Mouse (Mus musculus) lung, postnatal 14 days (tissue): Measurements from ENCODE around the gene Ceacam16.
A peak's percentile ranks its signal among the peaks of the same experiment; 100 is the strongest.

Experiments used
- DNase-seq: peaks from one replicate; pipeline ENCODE4 v3.0.0; 2021

Gene Ceacam16

DNA sequence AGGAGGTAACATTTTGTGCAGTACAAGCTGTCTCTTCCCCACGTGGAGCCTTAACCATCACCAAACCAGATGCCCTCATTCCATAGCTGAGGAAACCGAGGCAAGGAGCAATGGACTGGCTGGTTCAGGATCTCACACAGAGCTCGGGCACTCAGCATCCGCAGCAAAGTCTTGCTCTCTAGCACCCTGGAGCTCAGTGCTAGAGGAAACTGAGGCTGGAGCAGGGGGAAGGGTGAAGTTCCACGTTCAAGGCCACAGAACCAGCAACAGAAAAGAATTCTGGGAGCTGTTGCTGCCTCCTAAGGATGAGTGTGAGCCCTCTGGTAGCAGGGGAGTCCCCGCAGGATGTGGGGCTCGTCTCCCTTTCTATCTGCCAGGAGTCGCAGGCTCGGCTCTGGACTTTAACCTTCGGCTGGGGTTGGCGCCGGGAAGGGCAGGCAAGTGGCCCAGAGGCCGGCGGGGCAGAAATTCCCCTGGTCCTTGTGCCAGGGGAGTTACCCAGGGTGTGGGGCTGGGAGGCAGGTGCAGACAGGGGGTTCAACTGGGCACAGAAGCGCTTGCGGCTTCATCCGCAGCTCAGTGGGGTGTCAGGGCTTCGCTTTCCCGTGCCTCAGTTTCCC is 18.1 kb downstream of the Ceacam16 start:
- no peak for DNase-seq

DNA sequence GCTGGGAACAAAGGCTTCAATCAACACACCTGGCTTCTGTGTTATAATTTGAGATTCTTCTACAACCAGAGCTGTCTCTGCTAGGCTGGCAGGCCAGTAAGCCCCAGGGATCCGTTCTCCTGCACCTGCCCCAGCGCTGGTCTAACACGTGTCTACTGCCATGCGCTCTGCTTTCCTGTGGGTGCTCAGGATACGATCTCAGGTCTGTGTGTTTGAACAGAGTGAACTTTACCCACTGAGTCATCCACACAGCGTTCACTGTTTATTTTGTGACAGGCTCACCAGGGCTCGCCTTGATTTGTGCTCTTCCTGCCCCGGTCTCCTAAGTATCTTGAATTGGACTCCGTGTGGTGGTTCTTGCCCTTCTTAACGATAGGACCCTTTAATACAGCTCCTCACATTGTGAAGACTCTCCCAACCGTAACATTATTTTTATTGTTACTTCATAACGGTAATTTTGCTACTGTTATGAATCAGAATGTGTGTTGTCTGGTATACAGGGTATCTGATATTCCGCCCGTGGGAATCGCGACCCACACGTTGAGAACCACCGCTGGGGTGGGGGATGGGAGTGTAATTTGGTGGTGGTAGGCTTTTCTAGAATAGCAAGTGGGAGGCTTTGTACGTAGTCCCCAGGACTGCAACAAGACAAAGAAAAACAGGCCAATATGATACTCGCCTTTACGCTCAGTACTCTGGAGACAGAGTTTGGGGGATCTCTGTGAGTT is 19.2 kb downstream of the Ceacam16 start:
- DNase-seq, result no peak

DNA sequence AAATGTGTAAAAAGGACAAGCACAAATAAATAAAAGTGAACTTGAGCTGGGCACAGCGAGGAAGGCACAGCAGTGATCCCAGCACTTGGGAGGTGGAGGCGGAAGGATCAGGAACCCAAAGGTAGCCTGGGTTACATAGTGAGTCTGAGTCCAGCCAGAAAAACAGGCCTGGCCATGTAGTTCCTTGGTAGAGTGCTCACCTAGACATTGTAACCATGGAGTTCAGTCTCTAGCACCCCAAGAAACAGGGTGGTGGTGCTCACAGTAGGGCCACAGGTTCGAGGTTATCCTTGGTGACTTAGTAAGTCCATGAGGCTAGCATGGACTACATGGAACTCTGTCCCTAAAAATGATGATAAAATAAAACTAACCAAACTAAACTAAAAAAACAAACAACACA is 20.2 kb downstream of the Ceacam16 start:
- no peak for DNase-seq

DNA sequence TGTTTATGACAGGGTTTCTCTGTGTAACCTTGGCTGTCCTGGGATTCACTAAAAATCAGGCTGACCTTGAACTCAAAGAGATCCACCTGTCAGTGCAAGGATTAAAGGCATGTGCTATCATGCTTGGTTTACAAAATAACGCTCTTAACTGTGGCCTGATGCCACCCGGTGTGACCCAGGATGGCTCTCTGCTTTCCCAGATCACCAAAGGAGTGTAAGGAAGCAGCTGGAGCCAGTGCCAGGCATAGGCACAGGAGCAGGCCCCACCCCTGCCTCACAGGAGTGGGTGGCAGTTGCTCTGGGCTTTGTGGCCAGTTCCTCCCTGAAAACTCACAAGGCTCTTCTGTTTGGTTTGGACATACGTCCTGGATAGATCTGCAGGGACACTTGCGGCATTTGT is 20.7 kb downstream of the Ceacam16 start:
- DNase-seq, result no peak

DNA sequence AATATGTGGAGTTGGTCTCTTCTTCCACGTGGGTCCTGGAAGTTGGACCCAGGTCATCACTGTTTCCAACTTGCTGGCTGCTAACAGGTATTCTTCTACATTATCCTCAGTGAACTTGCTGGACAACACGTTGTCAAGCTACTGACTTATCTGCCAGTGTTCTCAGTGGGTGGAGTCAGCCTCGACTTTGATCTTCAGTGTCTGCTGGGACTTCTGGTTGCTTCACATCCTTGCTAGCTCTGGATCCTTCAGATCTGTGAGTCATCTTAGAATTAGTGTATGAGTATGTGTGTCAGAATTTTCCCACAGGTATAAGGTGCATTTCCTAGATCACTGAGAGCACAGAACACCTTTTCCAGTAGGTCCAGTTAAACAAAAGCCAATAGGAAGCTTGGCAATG is 24.3 kb downstream of the Ceacam16 start:
- no peak for DNase-seq

DNA sequence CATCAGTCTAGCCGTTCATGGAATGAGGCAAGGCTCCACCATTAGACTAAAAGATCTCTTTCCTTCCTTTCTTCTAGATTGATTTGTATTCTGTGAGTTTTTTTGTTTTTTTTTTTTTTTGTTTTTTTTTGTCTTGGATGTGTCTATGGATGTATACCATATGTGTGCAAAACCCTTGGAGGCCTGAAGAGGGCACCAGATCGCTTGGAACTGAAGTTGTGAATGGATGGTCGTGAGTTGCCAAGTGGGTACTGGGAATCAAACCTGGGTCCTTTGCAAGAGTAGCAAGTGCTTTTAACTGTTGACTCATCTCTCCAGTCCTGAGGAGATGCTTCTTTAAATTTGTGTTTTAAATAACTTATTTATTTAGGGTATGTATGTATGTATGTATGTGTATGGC is 27.0 kb downstream of the Ceacam16 start:
- DNase-seq, result no peak

DNA sequence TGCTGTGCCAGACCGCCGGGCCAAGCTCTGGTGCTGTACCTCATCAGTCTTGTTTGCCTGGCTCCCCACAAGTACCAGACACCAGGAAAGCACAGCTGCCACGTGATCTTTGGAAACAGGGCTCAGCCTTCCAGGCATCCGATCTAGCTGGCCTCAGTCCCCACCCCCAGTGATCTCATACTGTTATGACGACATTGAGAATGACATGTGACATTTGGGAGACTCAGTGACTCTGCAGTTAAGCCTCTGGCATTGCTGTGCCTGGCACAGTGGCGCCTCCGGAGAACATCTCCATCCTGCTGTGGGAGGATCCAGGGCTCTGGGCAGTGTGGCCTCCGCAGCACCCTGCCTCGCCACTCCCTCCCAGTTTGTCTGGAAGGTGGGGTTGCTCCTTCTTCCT is 29.3 kb downstream of the Ceacam16 start:
- DNase-seq, result no peak

DNA sequence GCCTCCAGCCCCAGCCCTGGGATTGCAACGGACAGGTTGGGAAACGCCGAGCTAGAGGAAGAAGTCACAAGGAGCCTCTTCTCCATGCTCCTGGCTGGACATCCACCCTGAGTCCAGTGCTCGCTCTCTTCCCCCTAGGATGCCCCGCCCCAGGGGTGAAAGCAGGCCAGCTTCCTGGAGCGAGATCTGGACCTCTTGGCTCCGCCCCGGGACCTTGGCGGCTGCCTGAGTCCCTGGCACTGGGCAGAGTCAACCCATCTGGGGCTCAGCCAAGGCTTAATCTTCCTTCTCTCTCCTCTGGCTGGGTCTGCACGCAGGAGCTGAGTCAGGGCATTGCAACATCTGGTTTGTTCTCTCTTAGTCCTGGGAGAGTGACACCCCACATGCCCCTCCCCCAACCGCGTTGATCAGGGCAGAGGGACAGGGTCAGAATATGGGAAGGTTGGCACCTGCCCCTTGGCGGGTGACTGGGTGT is 30.4 kb downstream of the Ceacam16 start:
- peak; percentile 91 for DNase-seq

DNA sequence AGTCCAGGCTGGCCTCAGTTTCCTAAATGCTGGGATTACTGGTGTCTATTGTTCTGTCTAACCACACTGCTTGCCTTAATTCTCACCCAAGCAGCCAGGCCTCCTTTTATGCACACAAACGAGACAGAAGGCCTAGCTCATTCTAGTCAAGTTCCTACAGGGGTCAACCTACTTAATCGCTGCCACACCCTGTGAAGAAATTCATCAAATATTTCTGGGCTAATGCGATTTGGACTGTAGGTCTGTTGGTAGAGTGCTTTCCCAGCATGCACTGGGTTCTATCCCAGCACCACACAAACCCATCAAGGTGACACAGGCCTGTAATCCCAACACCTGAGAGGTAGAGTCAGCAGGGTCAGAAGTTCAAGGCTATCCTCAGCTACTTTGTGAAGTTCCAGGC is 31.4 kb downstream of the Ceacam16 start:
- no peak for DNase-seq

DNA sequence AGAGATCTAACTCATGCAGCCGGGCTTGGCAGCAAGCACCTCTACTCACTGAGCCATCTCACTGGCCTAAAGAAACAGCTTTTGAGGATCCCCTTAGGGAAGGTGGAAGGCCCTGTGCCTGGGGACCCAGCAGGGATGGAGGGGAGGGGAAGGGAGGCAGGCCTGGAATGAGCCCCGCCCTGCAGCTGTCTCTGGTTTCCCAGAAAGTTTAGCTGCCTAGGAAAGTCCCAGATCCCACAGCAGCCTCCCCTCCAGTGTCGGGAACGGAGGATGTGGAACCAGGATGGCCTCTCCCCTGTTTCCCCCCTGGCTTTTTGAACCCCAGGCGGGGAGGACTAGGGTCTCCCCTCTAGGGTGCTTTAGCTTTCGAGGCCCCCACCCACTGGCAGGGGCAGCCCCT is 34.3 kb downstream of the Ceacam16 start:
- no peak for DNase-seq

DNA sequence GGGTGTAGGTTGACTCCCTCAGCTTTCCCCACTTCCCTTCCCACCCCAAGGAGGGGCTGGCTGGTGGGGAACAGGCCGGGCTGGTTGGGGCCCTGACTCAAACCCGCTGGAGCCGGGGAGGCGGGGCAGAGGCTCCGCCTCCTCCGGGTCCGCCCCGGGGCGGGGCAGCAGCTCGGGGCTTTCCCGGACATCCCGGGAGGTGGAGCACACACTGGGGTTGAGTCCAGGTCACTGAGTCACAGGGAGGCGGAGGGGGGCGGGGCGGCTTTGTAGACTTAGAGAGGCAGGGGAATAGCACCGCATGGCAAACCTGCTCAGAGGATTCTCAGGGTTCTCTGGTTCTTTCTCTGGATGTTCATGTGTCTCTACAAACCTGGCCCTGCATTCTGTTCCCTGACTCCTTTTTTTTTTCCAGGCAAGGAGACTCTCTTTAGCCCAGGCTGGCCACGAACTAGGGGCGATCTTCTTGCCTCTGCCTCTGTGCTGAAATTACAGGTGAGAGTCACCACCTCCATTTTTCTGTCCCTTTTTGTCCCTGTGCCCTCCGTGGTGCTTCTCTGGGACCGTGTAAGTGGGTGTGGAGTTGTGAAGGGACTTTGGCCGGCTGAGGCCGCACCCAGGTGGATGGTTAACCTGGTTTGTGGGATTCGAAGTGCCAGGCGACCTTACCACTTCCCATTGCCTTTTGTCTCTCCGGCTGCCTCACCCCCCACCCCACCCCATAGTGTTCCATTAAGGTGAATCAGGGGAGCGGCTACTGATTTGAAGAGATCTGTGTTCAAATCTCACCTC is 36.7 kb downstream of the Ceacam16 start:
- peak; percentile 92 for DNase-seq

DNA sequence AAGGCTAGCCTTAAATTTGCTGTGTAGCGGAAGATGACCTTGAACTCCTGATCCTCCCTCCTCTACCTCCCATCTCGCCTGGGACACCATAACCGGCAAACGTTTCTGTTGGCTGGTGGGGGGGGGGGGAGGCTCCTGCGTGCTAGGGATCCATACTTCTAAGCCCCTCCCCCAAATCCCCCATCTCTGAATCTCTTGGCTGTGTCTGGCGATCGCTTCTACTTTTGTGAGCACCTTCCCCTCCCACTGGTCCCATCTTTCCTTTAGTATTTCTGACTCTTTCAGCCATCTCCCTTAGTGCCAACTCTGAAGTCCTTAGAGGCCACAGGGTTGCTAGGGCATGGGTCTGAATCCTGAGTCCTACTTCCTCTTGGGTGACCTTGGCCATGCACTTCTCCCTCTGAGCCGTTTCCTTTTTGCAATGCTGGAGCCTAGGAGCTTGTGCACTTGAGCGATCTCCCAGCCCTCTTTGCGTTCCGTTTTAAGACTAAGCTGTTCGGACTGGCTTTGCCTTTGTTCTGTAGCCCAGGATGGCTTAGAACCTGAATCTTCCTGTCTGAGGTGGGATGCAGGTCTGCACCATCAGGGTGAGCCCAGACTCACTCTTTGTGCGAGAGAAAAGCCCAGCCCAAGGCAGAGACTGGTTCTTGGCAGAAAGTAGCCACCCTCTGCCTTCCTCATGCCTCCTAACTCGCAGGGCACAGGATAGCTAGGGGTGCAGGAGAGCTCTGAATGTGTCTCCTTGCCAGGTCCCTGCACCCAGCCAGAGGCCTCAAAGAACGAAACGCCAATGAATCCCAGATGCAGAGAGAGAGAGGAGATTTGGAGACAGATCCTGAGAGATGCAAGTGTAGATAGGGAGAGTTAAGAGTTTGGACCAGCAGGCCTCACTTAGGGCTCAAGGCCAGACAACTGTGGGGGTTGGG is 37.6 kb downstream of the Ceacam16 start:
- DNase-seq, result no peak

DNA sequence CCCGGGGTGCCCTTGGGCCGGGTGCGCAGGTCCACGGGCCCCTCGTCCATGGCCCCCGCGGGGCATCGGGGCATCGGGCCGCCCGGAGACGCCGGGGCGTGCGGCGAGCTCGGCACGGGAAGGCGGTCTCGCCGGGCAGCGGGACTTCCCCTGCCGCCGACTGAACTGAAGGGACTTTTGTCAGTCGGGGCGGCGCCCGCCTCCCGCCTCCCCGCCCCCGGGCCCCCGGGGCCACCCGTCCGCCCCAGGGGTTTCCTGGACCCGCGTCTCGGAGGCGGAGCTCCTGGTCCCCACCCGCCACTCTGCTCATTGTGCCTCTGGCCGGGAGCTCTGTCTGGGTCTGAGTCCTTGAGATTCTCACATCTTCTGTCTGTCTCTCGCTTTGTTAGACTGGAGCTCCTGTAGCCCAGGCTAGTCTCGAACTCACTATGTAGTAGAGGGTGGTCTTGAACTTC is 38.5 kb downstream of the Ceacam16 start, which contains the start of gene Bcl3:
Bcl3 (minus strand) TSS at position 167 of the 455 bp plus-strand sequence.
- peak; percentile 76 for DNase-seq

DNA sequence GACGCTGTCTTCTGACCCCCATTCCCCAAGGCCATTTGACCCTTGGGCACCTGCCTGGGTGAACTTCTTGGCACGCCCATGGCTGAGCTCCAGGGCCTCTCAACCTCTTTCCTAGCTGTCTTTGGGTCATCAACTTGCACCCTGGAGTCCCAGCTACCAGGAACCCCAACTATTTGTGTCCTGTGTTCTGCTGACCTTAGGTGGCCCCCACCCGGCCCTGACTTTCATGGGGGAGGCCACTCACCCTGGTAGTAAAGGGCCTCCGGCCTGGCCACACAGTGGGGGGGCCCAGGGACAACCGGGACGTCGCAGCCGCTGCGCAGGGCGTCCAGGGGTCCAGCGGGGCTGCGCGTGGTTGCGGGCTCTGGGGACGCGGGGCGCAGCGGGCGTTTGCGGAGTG is 38.9 kb downstream of the Ceacam16 start:
- DNase-seq, result no peak

DNA sequence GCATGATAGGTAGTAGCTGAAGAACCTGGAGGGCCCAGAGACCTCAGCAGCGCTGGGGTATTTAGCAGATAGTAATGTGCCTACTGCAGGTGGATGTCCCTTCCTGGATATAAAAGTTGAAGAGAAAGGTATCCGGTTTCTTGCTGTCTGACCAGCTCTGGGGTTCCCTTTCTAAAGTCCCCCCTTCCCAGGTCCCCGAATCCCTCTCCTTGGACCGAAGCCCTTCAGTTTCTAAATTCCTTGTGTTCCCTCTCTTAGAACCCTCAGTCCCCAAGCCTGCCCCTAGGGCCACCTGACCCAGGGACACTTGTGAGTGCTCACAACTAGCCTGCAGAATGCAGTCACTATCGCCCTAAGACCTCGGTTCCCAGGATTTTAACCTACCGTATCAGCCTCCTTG is 39.5 kb downstream of the Ceacam16 start:
- DNase-seq, result no peak

DNA sequence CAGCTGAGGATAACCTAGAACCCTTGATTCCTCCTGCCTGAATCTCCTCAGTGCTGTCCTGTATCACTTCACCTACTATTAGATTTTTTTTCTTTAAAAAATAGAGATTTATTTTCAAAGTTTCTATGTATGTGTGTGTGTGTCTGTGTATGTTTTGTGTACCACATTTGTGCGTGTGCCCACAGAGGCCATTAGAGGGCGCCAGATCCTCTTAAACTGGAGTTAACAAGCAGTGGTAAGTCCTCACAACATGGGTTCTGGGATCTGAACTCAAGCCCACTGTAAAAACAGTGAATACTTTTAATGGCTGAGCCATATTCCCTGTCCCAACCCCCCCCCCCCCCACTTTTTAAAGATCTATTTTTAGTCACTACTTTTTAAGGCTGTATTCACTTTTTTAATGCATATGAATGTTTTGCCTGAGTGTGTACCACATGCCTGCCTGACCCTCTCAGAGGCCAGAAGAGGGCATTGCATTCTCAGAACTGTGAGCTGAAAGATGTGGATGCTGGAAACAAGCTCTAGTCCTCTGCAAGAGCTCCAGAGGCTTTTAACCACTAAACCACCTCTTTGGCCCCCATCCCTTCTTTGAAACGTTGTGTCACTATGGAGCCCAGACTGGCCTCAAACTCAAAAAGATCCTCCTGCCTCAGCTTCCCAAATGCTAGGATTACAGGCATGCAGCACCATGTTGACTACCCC is 40.6 kb downstream of the Ceacam16 start:
- DNase-seq, result no peak

DNA sequence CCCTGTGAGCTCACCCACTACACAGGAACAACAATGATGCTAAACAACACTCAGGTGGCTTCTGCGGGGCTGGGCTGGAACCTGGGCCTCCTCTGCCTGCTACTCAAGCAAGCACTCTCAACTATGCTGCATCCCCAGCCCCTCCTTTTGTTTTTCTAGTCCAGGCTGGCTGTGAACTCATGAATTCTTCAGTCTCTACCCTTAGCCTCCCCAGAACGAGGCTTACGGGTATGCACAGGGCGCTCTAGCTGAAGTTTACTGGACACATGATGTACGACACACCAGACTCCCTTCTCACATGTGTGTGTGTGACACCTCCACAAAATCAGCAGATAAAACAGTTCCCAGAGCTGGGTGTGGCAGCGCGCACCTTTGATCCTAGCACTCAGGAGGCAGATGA is 42.2 kb downstream of the Ceacam16 start:
- DNase-seq, result no peak

DNA sequence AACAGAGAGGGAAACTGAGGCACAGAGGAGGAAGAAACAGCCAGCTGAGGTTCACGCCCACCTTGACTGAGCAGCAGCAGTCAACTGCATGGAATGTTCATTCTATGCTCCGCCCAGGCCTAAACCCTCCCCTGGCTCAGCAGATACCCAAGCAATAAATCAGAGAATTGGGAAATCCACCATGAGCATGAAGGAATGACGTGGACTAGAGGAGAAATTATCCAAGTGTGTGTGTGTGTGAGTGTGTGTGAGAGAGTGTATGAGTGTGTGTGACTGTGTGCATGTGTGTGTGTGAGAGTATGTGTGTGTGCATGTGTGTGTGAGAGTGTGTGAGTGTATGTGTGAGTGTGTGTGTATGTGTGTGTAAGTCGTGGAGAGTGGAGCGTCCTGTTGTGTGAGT is 42.7 kb downstream of the Ceacam16 start:
- DNase-seq, result peak; percentile 30

DNA sequence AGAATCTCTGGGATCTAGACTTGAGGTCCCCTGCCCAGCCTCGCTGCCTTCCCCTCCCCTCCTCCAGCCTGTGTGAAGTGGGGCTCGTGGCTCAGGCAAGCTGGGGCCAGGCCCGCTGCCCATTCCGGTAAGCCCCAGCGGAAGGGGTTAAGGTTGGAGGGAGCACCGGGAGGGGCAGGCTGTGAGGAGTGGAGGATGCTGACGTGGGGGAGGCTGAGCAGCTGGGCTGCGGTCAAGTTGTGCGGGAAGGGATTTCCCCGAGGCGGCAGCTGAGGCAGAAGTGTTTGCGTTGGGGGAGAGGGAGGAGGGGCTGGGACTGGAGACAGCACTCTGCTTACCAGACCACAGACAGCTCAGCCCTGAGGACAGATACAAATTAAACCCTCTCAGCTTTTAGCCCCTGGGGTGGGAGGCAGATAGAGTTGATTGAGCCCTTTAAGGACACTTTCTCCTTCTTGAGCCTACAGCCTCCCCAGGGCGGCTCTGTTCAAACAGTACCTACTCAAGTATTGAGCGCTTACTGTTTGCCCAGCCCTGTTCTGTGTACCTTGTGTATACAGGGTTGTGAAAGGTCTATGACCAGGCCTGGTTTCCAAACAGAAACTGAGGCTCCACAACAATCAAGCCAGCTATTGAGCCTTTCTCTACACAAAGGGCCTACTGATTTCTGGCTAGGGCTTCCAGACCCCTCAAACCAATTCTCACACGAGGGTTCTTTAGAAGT is 43.6 kb downstream of the Ceacam16 start:
- DNase-seq, result peak; percentile 75

DNA sequence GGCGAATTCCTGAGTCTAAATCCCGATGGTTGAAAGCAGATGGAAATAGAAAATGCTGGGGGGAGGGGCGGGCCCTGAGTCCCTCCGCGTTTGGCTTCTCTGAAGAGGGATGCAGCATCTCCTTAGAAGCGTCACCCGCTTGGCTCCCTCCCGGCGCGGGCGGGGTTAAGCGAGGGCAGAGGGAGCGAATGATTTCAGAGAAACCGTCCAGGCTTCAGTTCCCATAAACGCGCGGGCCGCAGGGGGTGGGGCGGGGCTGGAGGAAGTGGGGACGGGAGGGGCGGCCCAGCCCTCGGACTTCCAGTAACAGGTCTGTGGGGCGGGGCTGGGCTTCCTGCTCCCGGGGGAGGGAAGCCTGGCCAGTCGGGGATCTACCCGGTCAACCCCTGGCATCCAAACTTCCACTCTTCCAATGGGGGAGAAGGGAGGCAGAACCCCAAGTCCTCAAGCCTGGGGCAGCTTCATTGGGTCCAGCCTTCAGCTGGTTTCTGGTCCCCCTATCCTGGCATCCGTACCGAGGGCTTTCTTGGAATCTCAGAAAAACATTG is 44.8 kb downstream of the Ceacam16 start:
- DNase-seq, result peak; percentile 92
